Mouse (Mus musculus): ENCODE results near the gene Fads3.

The Fads3 gene

GRCm38 (mm10) chr19:10070186-10070980 lies 29.0 kb downstream of the Fads3 start:
- no peak for DNase-seq (ENCODE audit: low spot score)

GRCm38 (mm10) chr19:10071166-10071565 lies 29.8 kb downstream of the Fads3 start:
- no peak for DNase-seq (ENCODE audit: low spot score)

GRCm38 (mm10) chr19:10071892-10072291 lies 30.5 kb downstream of the Fads3 start:
- DNase-seq (ENCODE audit: low spot score) = no peak

DNA sequence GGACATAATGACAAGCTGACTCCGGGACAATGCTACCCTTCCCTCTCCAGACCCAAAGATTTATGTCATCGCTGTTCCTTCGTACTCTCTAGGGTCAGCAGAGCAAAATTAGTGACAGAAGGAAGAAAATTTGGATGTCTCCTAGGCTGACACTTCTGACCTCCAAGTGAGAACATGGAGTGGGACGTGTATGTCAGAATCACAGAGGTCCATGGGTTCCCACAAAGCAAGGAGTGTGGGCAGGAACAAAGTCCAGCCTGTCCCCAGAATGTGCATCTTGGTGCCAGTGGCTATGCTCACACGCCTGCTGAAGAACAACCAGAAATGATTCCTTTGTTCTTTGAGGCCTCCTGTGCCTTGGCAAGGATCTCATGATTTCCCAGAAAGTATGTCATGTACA lies 31.8 kb downstream of the Fads3 start:
- no peak for DNase-seq (ENCODE audit: low spot score)

DNA sequence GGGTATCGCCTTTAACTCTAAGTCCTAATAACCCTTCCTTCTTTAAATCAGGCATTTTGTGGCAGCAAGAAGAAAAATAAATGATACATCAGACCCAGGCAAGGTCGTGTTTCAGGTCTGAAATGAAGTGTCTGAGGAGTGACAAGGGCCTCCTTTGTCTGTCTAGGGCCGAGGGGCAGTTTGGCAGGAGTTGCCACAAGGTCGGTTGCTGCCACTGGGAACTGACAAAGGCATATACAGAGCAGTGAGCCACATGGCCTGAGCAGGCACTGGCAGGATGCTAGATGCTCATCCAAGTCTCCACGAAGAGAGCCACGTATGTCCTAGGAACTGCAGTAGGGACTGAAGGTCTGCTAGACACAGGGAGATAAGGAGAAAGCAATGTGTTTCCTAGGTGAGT lies 37.0 kb downstream of the Fads3 start:
- no peak for DNase-seq (ENCODE audit: low spot score)

GRCm38 (mm10) chr19:10080384-10080783 lies 39.0 kb downstream of the Fads3 start:
- no peak for DNase-seq (ENCODE audit: low spot score)

- no peak for DNase-seq (ENCODE audit: low spot score)
These were observed 40.7 kb downstream of the Fads3 start for GRCm38 (mm10) chr19:10082105-10082504.

DNA sequence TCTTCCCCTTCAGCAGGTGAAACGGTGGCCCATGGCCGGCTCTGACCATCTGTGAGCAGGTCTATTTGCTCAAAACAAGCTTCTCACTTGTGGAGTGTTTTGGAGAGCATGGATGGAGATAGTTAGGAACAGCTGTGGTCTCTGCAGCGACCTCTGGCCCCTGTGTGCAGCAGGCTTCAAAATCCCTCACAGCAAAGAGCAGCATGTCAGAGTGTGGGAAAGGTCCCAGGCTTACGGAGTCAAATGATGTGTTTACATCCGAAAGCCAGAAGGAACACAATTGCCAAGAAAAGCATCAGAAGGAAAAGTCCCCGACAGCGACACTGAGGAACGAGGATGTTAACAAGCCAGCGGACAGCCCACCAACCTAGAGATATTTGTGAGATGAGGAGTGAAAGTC lies 44.1 kb downstream of the Fads3 start:
- no peak for DNase-seq (ENCODE audit: low spot score)

DNA sequence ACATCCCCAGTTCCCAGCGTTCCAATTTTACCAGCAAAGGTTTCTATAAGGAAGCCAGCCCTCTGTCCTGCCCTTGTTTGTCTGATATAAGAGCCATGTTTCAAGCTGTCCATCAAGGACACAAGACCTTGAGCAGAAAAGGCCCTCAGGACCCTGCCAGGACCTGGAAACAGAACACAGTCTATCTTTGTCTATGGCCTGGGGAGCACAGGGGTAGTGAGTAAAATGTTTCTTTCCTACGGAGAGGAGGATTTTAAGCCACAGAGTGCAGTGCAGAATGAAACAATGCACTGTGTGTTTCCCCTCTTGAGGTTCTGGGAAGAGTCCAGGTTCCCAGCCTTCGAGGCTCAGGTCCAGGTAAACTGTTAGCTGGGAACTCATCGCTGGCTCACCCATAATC lies 45.6 kb downstream of the Fads3 start:
- DNase-seq (ENCODE audit: low spot score) = peak; percentile 51

GRCm38 (mm10) chr19:10093829-10094228 lies 52.5 kb downstream of the Fads3 start:
- DNase-seq (ENCODE audit: low spot score) = no peak

DNA sequence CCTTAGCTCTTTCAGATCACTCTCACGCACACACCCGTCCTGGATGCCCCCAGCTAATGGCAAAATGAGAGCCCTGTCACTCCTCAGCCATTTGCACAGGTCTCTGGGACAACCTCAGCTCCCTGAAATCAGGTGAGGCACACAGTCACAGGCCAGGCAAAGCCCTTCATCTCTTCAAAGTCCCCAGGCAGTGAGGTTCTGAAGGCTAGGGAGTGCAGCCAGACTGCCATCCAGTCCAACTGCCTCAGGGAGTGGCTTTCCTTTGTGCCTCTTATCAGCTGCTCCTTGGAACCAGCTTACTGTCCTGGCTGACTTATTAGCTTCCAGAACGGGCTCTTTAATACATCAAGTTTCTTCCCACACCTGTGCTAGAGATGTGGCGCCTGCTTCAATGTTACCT lies 53.3 kb downstream of the Fads3 start:
- DNase-seq (ENCODE audit: low spot score) = no peak

- DNase-seq (ENCODE audit: low spot score) = no peak
These were observed 55.1 kb downstream of the Fads3 start for GRCm38 (mm10) chr19:10096371-10096876.

DNA sequence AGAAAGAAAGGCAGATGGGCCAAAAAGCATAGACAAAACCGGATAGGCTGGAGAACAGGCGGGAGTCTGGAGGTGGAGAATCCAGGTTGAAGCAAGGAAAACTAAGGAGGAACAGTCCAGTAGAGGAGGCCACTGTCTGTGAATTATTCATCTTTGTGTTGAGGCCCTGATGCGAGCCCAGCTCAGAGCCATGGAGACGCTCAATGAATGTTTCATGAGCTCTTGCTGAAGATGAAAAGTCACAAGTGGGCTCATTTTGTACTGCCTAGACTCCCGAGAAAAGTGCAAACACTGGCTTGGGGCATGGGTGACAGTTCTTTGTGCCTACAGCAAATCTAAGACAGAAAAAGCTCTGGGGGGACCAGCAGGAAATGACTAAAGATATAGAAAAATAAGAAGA lies 56.5 kb downstream of the Fads3 start:
- no peak for DNase-seq (ENCODE audit: low spot score)

GRCm38 (mm10) chr19:10100631-10101071 lies 59.3 kb downstream of the Fads3 start:
- DNase-seq (ENCODE audit: low spot score) = peak; percentile 92

- DNase-seq (ENCODE audit: low spot score) = peak; percentile 93
These were observed 60.1 kb downstream of the Fads3 start, which contains the start of gene Fads2 for GRCm38 (mm10) chr19:10101341-10102053. Gene Fads2, minus strand, starts transcription at chr19:10101746.

GRCm38 (mm10) chr19:10102054-10102700 lies 60.8 kb downstream of the Fads3 start:
- no peak for DNase-seq (ENCODE audit: low spot score)

DNA sequence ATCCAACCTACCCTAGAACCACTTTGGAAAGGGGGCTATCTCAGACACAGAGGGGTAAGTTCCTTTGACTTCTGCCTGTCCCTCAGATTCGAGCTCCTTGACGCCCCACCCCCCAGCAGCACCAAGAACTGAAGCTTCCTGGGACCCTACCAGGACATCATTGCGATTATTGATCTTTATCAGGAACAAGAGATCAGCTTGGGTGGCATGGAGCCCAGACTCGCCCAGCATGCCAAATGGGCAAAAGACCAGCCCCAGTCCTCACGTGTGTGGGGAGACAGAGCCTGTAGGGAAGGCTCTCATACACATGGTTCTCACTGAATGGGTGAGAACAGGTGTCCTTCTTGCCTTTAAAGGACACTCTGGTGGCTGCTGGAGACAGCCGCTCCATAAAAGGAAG lies 62.9 kb downstream of the Fads3 start:
- peak; percentile 64 for DNase-seq (ENCODE audit: low spot score)

DNA sequence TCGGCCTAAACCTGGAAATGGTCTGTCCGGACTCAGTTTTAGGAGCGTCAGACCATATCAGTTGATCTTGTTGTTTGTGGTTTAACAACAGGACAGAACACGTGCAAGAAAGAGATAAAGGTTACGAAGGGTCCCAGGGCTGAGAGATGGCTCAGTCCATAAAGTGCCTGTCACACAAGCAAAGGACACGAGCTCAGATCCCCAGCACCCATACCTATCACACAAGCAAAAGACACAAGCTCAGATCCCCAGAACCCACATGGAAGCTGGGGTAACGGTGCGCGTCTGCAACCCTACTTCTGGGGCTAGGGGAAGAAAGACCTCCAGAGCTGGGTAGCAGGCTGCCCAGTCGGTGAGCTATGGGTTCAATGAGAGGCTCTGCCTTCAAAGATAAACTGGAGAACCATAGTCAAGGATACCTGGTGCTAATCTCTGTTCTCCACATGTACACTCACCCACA lies 63.7 kb downstream of the Fads3 start:
- DNase-seq (ENCODE audit: low spot score) = no peak

DNA sequence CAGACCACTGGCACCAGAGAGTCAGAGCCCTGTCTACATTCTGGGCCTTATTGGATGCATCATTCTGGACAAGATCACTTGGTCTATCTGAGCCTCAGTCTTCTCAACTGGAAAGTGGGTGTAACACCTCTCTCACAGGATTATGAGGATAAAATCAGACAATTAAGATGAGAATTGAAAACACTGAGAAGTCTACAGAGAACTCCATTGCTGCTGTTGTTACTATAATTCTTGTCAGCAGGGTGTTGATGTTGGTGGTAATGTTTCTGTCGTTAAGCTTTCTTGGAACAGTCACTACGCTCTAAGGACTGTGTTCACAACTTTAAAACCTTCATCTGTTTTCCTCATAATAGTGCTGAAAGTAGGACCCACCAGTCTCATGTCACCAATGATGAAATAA lies 65.3 kb downstream of the Fads3 start:
- DNase-seq (ENCODE audit: low spot score) = no peak

- DNase-seq (ENCODE audit: low spot score) = no peak
These were observed 65.8 kb downstream of the Fads3 start for GRCm38 (mm10) chr19:10107051-10107611.

- no peak for DNase-seq (ENCODE audit: low spot score)
These were observed 66.8 kb downstream of the Fads3 start for GRCm38 (mm10) chr19:10108129-10108528.

- DNase-seq (ENCODE audit: low spot score) = no peak
These were observed 67.3 kb downstream of the Fads3 start for GRCm38 (mm10) chr19:10108666-10109065.

Data from testis, postnatal 10 days (tissue).